Comparison of ENCODE assay signal across 1 mouse cellular context in genomic region chr15:96752062-96752358, GRCm38 (mm10).
TF ChIP-seq lines count a peak whose summit lies in the region.

No protein-coding gene starts in this region.

TF ChIP-seq in MEL, 35 proteins besides CTCF, POLR2A, EP300 and RAD21 (continued from another document):
- TF ChIP-seq UBTF (IDR thresholded peaks at IDR 0.05; ENCODE audit: borderline replicate concordance, insufficient read depth, low read depth, low read length) (no peak), MEF2A (IDR thresholded peaks at IDR 0.05; ENCODE audit: extremely low read depth, insufficient replicate concordance, low read depth, low read length, poor library complexity, severe bottlenecking) (no peak), POLR2AphosphoS2 (IDR thresholded peaks at IDR 0.05; ENCODE audit: low read length) (no peak)
